Comparison of ENCODE assay signal across 42 mouse cellular contexts in genomic region chr15:77785807-77786206, GRCm38 (mm10). TPM values are rescaled to one million over a fixed set of nuclear protein-coding genes. Genes with fewer than 3 reads are reported as not detected.
"Had no signal": no experiment of that assay in that cellular context is flagged by ENCODE, and none has a peak within 500 bp of the region (broad histone marks: within the 10 kb centered on the region; RNA-seq: fewer than 3 reads in every experiment).

No protein-coding gene starts in this region.

- H3K4me3 ChIP-seq: heart, embryonic 10.5 days; heart, embryonic 12.5 days; heart, embryonic 13.5 days; heart, embryonic 15.5 days; hindbrain, embryonic 10.5 days; hindbrain, embryonic 12.5 days; hindbrain, embryonic 13.5 days; hindbrain, embryonic 15.5 days; intestine, embryonic 15.5 days; kidney, embryonic 15.5 days; left cerebral cortex, adult 2 months had no signal

- H3K4me1 ChIP-seq: heart, embryonic 13.5 days; heart, embryonic 15.5 days; hindbrain, embryonic 10.5 days; hindbrain, embryonic 12.5 days; hindbrain, embryonic 13.5 days; hindbrain, embryonic 15.5 days; intestine, embryonic 15.5 days had no signal

- H3K27ac ChIP-seq: heart, embryonic 13.5 days; heart, embryonic 15.5 days; hindbrain, embryonic 12.5 days; hindbrain, embryonic 13.5 days; hindbrain, embryonic 14.5 days; hindbrain, embryonic 15.5 days; hindbrain, postnatal 0 days; intestine, embryonic 15.5 days; kidney, embryonic 15.5 days; kidney, postnatal 0 days had no signal

- DNase-seq: heart, postnatal 10 days; heart, postnatal 14 days; heart, postnatal 36 days; heart, postnatal 4 days; kidney, adult 11 months; kidney, adult 2 months; kidney, adult 8-10 months; kidney, adult 9 months; kidney, postnatal 10 days; kidney, postnatal 14 days; kidney, postnatal 25 days; kidney, postnatal 36 days; kidney, postnatal 4 days; layer of hippocampus, adult 9-11 months; layer of hippocampus, postnatal 36 days had no signal

RNA-seq across cellular contexts. Expression of gene Apol8, which starts 29.0 kb away (rescaled TPM):
- total RNA-seq: heart, postnatal 10 days; heart, postnatal 14 days; heart, postnatal 25 days; heart, postnatal 36 days had no signal
- polyA plus RNA-seq: heart, embryonic 14.5 days; heart, embryonic 15.5 days; hindbrain, embryonic 14.5 days; intestine, embryonic 14.5 days; intestine, postnatal 0 days; kidney, embryonic 14.5 days; kidney, postnatal 0 days; large intestine, adult 2 months had no signal

RNA-seq across cellular contexts. Expression of gene Apol9b, which starts 57.0 kb away (rescaled TPM):
- total RNA-seq: heart, postnatal 10 days; heart, postnatal 25 days; layer of hippocampus, adult 8-10 months; layer of hippocampus, postnatal 10 days; layer of hippocampus, postnatal 14 days; layer of hippocampus, postnatal 25 days; layer of hippocampus, postnatal 36 days; left cerebral cortex, adult 18-20 months; left cerebral cortex, adult 2 months; left cerebral cortex, adult 8-10 months had no signal
- polyA plus RNA-seq: heart, embryonic 10.5 days; heart, embryonic 14.5 days; hindbrain, embryonic 10.5 days; hindbrain, embryonic 11.5 days; hindbrain, embryonic 12.5 days; hindbrain, embryonic 13.5 days; hindbrain, embryonic 15.5 days; kidney, embryonic 14.5 days; kidney, embryonic 15.5 days had no signal
